Mouse (Mus musculus) liver, embryonic 18 days (tissue): ENCODE measurements around the gene Ifi204. TPM values are rescaled to one million over a fixed set of nuclear protein-coding genes. Genes with fewer than 3 reads are reported as not detected.

ENCODE experiments used
- polyA plus RNA-seq: library from polyadenylated mRNA; depleted of rRNA; stranded (reverse); fragments of >200 nt; gene quantifications from 2 replicates; pipeline ENCODE4 v1.2.3, GENCODE M21; 2012; rRNA removed

The Ifi204 gene
- 12.9 and 14.1 TPM in 2 replicates for polyA plus RNA-seq

GRCm38 (mm10) chr1:173766848-173767617 lies at the start of gene Ifi204:
Ifi204 (minus strand) TSS chr1:173766943.

GRCm38 (mm10) chr1:173741656-173742055 lies 25.1 kb downstream of the Ifi204 start, which contains the start of gene Ifi207:
Ifi207 (minus strand) TSS chr1:173741747.

Other genes with a start within 250 kb of the Ifi204 start
- gene Ifi214, start 231.0 kb downstream of the Ifi204 start, polyA plus RNA-seq, result 0.20 and 0.40 TPM in 2 replicates
- gene Ifi213, start 167.7 kb downstream of the Ifi204 start, polyA plus RNA-seq, result 2.4 and 4.0 TPM in 2 replicates
- gene Ifi209, start 136.0 kb downstream of the Ifi204 start, polyA plus RNA-seq, result 3.2 and 4.4 TPM in 2 replicates
- gene Ifi208, start 93.3 kb downstream of the Ifi204 start, polyA plus RNA-seq, result 0.07 and 0.08 TPM in 2 replicates
- 7.2 and 7.6 TPM in 2 replicates for gene Ifi207, start 25.2 kb downstream of the Ifi204 start, polyA plus RNA-seq
- gene Ifi211, start 146.1 kb upstream of the Ifi204 start, polyA plus RNA-seq, result 6.9 and 7.9 TPM in 2 replicates
- 11.5 and 13.0 TPM in 2 replicates for gene Mndal, start 175.5 kb upstream of the Ifi204 start, polyA plus RNA-seq
- 6.8 and 8.2 TPM in 2 replicates for gene Ifi203, start 175.7 kb upstream of the Ifi204 start, polyA plus RNA-seq
- not detected in 2 replicates for gene Ifi202b, start 215.8 kb upstream of the Ifi204 start, polyA plus RNA-seq